Mouse (Mus musculus): ENCODE results near the gene Pde4d. TPM values are rescaled to one million over a fixed set of nuclear protein-coding genes. Genes with fewer than 3 reads are reported as not detected.

The Pde4d gene
- polyA plus RNA-seq, 1 experiment from 2014 or later, result 14.6 TPM

GRCm38 (mm10) chr13:108431776-108432175, 18.0 kb upstream of the Pde4d start:
- ATAC-seq (replicated peaks; ENCODE audit: insufficient number of reproducible peaks, low FRiP score, low TSS enrichment, low read depth) (no peak), DNase-seq (ENCODE audit: low spot score) (no peak)
- Histone ChIP-seq H3K4me3 (ENCODE audit: low read depth, low read length) (no peak overlapping the region), H3K4me2 (ENCODE audit: low read depth, low read length) (no peak overlapping the region), H3K4me1 (ENCODE audit: control insufficient read depth, insufficient read depth, low read length) (no peaks in the 10 kb centered on the region), H3K27me3 (ENCODE audit: control insufficient read depth, insufficient read depth, low read length) (no peaks in the 10 kb centered on the region), H3K27ac (replicated peaks; ENCODE audit: low read depth, low read length) (no peak overlapping the region), H3K36me3 (replicated peaks; ENCODE audit: control insufficient read depth, insufficient read depth, low read depth, low read length) (no peaks in the 10 kb centered on the region), H3K9me3 (replicated peaks; ENCODE audit: control insufficient read depth, low read length) (no peaks in the 10 kb centered on the region), H3K9ac (replicated peaks; ENCODE audit: low read length) (no peak overlapping the region)
- 87% methylated on average over 3 of the region's 3 CpGs for WGBS

- ATAC-seq (replicated peaks; ENCODE audit: insufficient number of reproducible peaks, low FRiP score, low TSS enrichment, low read depth), result no peak
- no peak overlapping the region for H3K9ac ChIP-seq (replicated peaks; ENCODE audit: low read length)
Observed at GRCm38 (mm10) chr13:108435687-108436086, 14.1 kb upstream of the Pde4d start.

GRCm38 (mm10) chr13:108437424-108437823, 12.3 kb upstream of the Pde4d start:
- no peak for DNase-seq (ENCODE audit: low spot score)
- H3K9ac ChIP-seq (replicated peaks; ENCODE audit: low read length), result no peak overlapping the region
- no peaks in the 10 kb centered on the region for H3K4me1 ChIP-seq (ENCODE audit: control insufficient read depth, insufficient read depth, low read length)

More at GRCm38 (mm10) chr13:108435687-108436086, 14.1 kb upstream of the Pde4d start:
- no peak for DNase-seq (ENCODE audit: low spot score)
- Histone ChIP-seq H3K4me1 (ENCODE audit: control insufficient read depth, insufficient read depth, low read length) (no peaks in the 10 kb centered on the region), H3K27me3 (ENCODE audit: control insufficient read depth, insufficient read depth, low read length) (no peaks in the 10 kb centered on the region), H3K27ac (replicated peaks; ENCODE audit: low read depth, low read length) (no peak overlapping the region), H3K36me3 (replicated peaks; ENCODE audit: control insufficient read depth, insufficient read depth, low read depth, low read length) (no peaks in the 10 kb centered on the region), H3K4me3 (ENCODE audit: low read depth, low read length) (no peak overlapping the region), H3K9me3 (replicated peaks; ENCODE audit: control insufficient read depth, low read length) (no peaks in the 10 kb centered on the region), H3K4me2 (ENCODE audit: low read depth, low read length) (no peak overlapping the region)

DNA sequence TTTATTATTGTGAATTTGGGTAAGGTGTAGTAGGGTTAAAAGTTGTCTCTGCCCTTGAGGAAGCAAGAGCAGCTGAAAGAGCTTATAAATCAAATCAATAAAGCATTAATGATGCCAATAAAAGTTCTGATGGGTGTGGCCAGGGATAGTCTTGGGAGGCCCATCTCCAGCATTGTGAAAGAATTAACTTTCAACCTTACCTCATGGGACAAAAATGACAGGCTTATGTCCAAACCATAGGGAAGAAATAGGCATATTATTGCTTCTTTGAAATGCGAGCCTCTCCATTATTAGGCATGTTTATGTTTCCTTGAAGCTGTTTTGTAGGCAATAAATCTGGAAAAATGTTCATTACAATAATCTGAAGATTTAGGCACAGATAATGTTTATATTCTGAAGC, 10.7 kb upstream of the Pde4d start:
- Histone ChIP-seq H3K9me3 (replicated peaks; ENCODE audit: control insufficient read depth, low read length) (no peaks in the 10 kb centered on the region), H3K36me3 (replicated peaks; ENCODE audit: control insufficient read depth, insufficient read depth, low read depth, low read length) (no peaks in the 10 kb centered on the region), H3K4me2 (ENCODE audit: low read depth, low read length) (no peak overlapping the region), H3K4me3 (ENCODE audit: low read depth, low read length) (no peak overlapping the region), H3K27me3 (ENCODE audit: control insufficient read depth, insufficient read depth, low read length) (no peaks in the 10 kb centered on the region), H3K27ac (replicated peaks; ENCODE audit: low read depth, low read length) (no peak overlapping the region), H3K9ac (replicated peaks; ENCODE audit: low read length) (no peak overlapping the region), H3K4me1 (ENCODE audit: control insufficient read depth, insufficient read depth, low read length) (no peaks in the 10 kb centered on the region)
- DNase-seq (ENCODE audit: low spot score) (no peak), ATAC-seq (replicated peaks; ENCODE audit: insufficient number of reproducible peaks, low FRiP score, low TSS enrichment, low read depth) (no peak)
- 72% methylated on average over 1 of the region's 1 CpGs for WGBS

More at GRCm38 (mm10) chr13:108437424-108437823, 12.3 kb upstream of the Pde4d start:
- no peak overlapping the region for H3K4me2 ChIP-seq (ENCODE audit: low read depth, low read length)
- no peaks in the 10 kb centered on the region for H3K9me3 ChIP-seq (replicated peaks; ENCODE audit: control insufficient read depth, low read length)
- ATAC-seq (replicated peaks; ENCODE audit: insufficient number of reproducible peaks, low FRiP score, low TSS enrichment, low read depth), result no peak
- H3K36me3 ChIP-seq (replicated peaks; ENCODE audit: control insufficient read depth, insufficient read depth, low read depth, low read length), result no peaks in the 10 kb centered on the region
- 97% methylated on average over 2 of the region's 2 CpGs for WGBS
- H3K4me3 ChIP-seq (ENCODE audit: low read depth, low read length), result no peak overlapping the region
- H3K27ac ChIP-seq (replicated peaks; ENCODE audit: low read depth, low read length), result no peak overlapping the region
- no peaks in the 10 kb centered on the region for H3K27me3 ChIP-seq (ENCODE audit: control insufficient read depth, insufficient read depth, low read length)

DNA sequence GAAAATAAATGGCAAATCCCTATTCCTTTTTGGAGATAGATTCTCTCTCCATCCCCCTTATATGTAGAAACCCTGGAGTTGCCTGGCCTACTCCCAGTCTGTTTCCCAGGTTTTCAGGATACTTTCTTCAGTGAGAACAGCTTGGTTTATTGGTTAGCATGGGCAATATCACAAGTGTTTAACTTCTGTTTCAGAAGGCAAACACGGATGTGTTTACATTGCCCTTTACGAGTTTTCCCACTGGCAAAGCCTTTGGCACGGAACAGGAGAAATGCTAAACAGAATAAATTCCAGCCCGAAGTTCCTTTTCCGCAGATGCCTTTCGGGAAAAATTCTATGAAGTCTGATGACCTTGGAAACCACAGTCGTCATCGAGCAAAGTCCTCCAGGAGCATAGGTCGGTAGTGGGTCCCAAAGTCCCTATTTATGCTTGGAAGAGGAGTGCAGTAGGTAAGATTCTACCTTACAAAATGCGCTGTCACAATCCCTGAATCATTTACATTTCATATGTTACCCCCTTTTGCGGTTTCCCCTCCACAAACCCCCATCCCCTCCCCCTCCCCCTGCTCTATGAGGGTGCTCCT, 1.3 kb upstream of the Pde4d start:
- no peak overlapping the region for H3K9ac ChIP-seq (replicated peaks; ENCODE audit: low read length)
- DNase-seq (ENCODE audit: low spot score), result no peak
- H3K4me2 ChIP-seq (ENCODE audit: low read depth, low read length), result no peak overlapping the region
- H3K4me3 ChIP-seq (ENCODE audit: low read depth, low read length), result no peak overlapping the region
- no peak for ATAC-seq (replicated peaks; ENCODE audit: insufficient number of reproducible peaks, low FRiP score, low TSS enrichment, low read depth)
- no peaks in the 10 kb centered on the region for H3K36me3 ChIP-seq (replicated peaks; ENCODE audit: control insufficient read depth, insufficient read depth, low read depth, low read length)
- WGBS, result 78% methylated on average over 11 of the region's 11 CpGs
- H3K9me3 ChIP-seq (replicated peaks; ENCODE audit: control insufficient read depth, low read length), result no peaks in the 10 kb centered on the region
- no peaks in the 10 kb centered on the region; the same call in 1 of the 2 replicates for H3K4me1 ChIP-seq (ENCODE audit: control insufficient read depth, insufficient read depth, low read length)
- H3K27me3 ChIP-seq (ENCODE audit: control insufficient read depth, insufficient read depth, low read length), result no peaks in the 10 kb centered on the region
- no peak overlapping the region for H3K27ac ChIP-seq (replicated peaks; ENCODE audit: low read depth, low read length)

GRCm38 (mm10) chr13:108451122-108451521, 1.4 kb downstream of the Pde4d start:
- ATAC-seq (replicated peaks; ENCODE audit: insufficient number of reproducible peaks, low FRiP score, low TSS enrichment, low read depth), result no peak
- H3K27ac ChIP-seq (replicated peaks; ENCODE audit: low read depth, low read length), result no peak overlapping the region
- no peak for DNase-seq (ENCODE audit: low spot score)
- H3K36me3 ChIP-seq (replicated peaks; ENCODE audit: control insufficient read depth, insufficient read depth, low read depth, low read length), result no peaks in the 10 kb centered on the region
- H3K4me1 ChIP-seq (ENCODE audit: control insufficient read depth, insufficient read depth, low read length), result no peaks in the 10 kb centered on the region; the same call in 1 of the 2 replicates
- no peak overlapping the region for H3K4me3 ChIP-seq (ENCODE audit: low read depth, low read length)
- no peak overlapping the region for H3K9ac ChIP-seq (replicated peaks; ENCODE audit: low read length)
- H3K27me3 ChIP-seq (ENCODE audit: control insufficient read depth, insufficient read depth, low read length), result no peaks in the 10 kb centered on the region
- no peaks in the 10 kb centered on the region for H3K9me3 ChIP-seq (replicated peaks; ENCODE audit: control insufficient read depth, low read length)
- 89% methylated on average over 2 of the region's 2 CpGs for WGBS
- no peak overlapping the region for H3K4me2 ChIP-seq (ENCODE audit: low read depth, low read length)

GRCm38 (mm10) chr13:108453064-108453919, 3.5 kb downstream of the Pde4d start:
- Histone ChIP-seq H3K9me3 (replicated peaks; ENCODE audit: control insufficient read depth, low read length) (no peaks in the 10 kb centered on the region), H3K36me3 (replicated peaks; ENCODE audit: control insufficient read depth, insufficient read depth, low read depth, low read length) (no peaks in the 10 kb centered on the region), H3K9ac (replicated peaks; ENCODE audit: low read length) (no peak overlapping the region), H3K4me3 (ENCODE audit: low read depth, low read length) (no peak overlapping the region), H3K4me1 (ENCODE audit: control insufficient read depth, insufficient read depth, low read length) (no peaks in the 10 kb centered on the region; the same call in 1 of the 2 replicates), H3K27ac (replicated peaks; ENCODE audit: low read depth, low read length) (no peak overlapping the region), H3K27me3 (ENCODE audit: control insufficient read depth, insufficient read depth, low read length) (no peaks in the 10 kb centered on the region), H3K4me2 (ENCODE audit: low read depth, low read length) (no peak overlapping the region)
- 79% methylated on average over 6 of the region's 6 CpGs for WGBS
- DNase-seq (ENCODE audit: low spot score) (no peak), ATAC-seq (replicated peaks; ENCODE audit: insufficient number of reproducible peaks, low FRiP score, low TSS enrichment, low read depth) (no peak)

DNA sequence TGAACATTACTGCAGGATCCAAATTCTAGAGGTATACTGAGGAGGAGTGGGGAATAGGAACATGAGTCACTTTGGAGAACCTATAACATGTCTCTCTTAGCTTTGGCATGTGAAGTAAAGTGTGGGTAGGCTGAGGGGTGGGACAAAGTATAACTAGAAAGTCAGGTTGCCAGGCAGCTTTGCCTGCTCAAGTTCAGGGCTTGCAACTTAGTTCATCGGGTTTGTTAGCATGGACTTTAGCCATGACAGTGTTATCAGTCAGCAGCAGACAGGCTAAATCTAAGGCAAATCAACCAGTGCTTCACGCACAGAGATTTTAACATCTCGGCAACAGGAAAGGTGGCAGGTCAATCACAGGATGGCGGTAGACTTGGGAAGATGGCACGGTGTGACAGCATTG, 12.8 kb downstream of the Pde4d start:
- no peak overlapping the region for H3K9ac ChIP-seq (replicated peaks; ENCODE audit: low read length)
- ATAC-seq (replicated peaks; ENCODE audit: insufficient number of reproducible peaks, low FRiP score, low TSS enrichment, low read depth), result no peak
- no peaks in the 10 kb centered on the region for H3K9me3 ChIP-seq (replicated peaks; ENCODE audit: control insufficient read depth, low read length)
- no peak overlapping the region for H3K27ac ChIP-seq (replicated peaks; ENCODE audit: low read depth, low read length)
- H3K4me1 ChIP-seq (ENCODE audit: control insufficient read depth, insufficient read depth, low read length), result no peaks in the 10 kb centered on the region
- 87% methylated on average over 5 of the region's 5 CpGs for WGBS
- no peak overlapping the region for H3K4me2 ChIP-seq (ENCODE audit: low read depth, low read length)
- no peak for DNase-seq (ENCODE audit: low spot score)
- no peak overlapping the region for H3K4me3 ChIP-seq (ENCODE audit: low read depth, low read length)
- no peaks in the 10 kb centered on the region for H3K27me3 ChIP-seq (ENCODE audit: control insufficient read depth, insufficient read depth, low read length)
- no peaks in the 10 kb centered on the region for H3K36me3 ChIP-seq (replicated peaks; ENCODE audit: control insufficient read depth, insufficient read depth, low read depth, low read length)

Data from embryonic facial prominence, embryonic 11.5 days (tissue).